Mouse (Mus musculus): ENCODE measurements around the gene Spem1. TPM values are rescaled to one million over a fixed set of nuclear protein-coding genes. Genes with fewer than 3 reads are reported as not detected.
A peak's percentile ranks its signal among the peaks of the same experiment; 100 is the strongest.

Gene Spem1
- total RNA-seq, 2 experiments from 2014 or later, result 0.57 to 0.63 TPM

- DNase-seq, result peak; percentile 51 to 60
Measured at GRCm38 (mm10) chr11:69836703-69837576, 15.0 kb upstream of the Spem1 start.

- DNase-seq, result no peak
Measured at GRCm38 (mm10) chr11:69835966-69836335, 14.0 kb upstream of the Spem1 start.

- no peak for DNase-seq
Measured at GRCm38 (mm10) chr11:69835326-69835965, 13.5 kb upstream of the Spem1 start.

GRCm38 (mm10) chr11:69834001-69834549, 12.1 kb upstream of the Spem1 start:
- DNase-seq, result no peak

GRCm38 (mm10) chr11:69833554-69833953, 11.6 kb upstream of the Spem1 start:
- no peak for DNase-seq

GRCm38 (mm10) chr11:69828832-69829231, 6.9 kb upstream of the Spem1 start:
- no peak for DNase-seq

- no peak for DNase-seq
Measured at GRCm38 (mm10) chr11:69823456-69823855, 1.5 kb upstream of the Spem1 start.

- no peak for DNase-seq
Measured at GRCm38 (mm10) chr11:69818871-69819270, 3.1 kb downstream of the Spem1 start.

GRCm38 (mm10) chr11:69818365-69818764, 3.6 kb downstream of the Spem1 start, which contains the start of gene Spem2:
Gene Spem2, minus strand, starts transcription at chr11:69818465.
- DNase-seq, result no peak

- DNase-seq, result no peak
Measured at GRCm38 (mm10) chr11:69816520-69816919, 5.5 kb downstream of the Spem1 start.

- DNase-seq, result no peak
Measured at GRCm38 (mm10) chr11:69815155-69815554, 6.8 kb downstream of the Spem1 start, which contains the start of gene Gm39566. Gene Gm39566, minus strand, starts transcription at chr11:69815298.

GRCm38 (mm10) chr11:69810280-69810679, 11.7 kb downstream of the Spem1 start:
- DNase-seq, result no peak

- DNase-seq, result no peak
Measured at GRCm38 (mm10) chr11:69807641-69808040, 14.3 kb downstream of the Spem1 start.

GRCm38 (mm10) chr11:69806378-69806777, 15.6 kb downstream of the Spem1 start:
- DNase-seq, result no peak

- DNase-seq, result no peak
Measured at GRCm38 (mm10) chr11:69804972-69805909, 16.7 kb downstream of the Spem1 start, which contains the start of gene Tmem102. Gene Tmem102, minus strand, starts transcription at chr11:69805624.

GRCm38 (mm10) chr11:69804652-69804940, 17.4 kb downstream of the Spem1 start:
- DNase-seq, result no peak

GRCm38 (mm10) chr11:69803786-69804651, 18.0 kb downstream of the Spem1 start:
- peak; percentile 58 to 70 for DNase-seq

- DNase-seq, result no peak
Measured at GRCm38 (mm10) chr11:69803328-69803727, 18.7 kb downstream of the Spem1 start.

- DNase-seq, result peak; percentile 85 to 86
Measured at GRCm38 (mm10) chr11:69802648-69803105, 19.3 kb downstream of the Spem1 start.

- DNase-seq, result no peak
Measured at GRCm38 (mm10) chr11:69801379-69801977, 20.5 kb downstream of the Spem1 start, which contains the start of gene Fgf11. Gene Fgf11, minus strand, starts transcription at chr11:69801857.
